Mouse (Mus musculus) hindlimb bud, embryonic 11.5 days (tissue): ENCODE measurements at regions not wholly inside any gene's neighbourhood (a gene's known extent, or its start where the extent isn't known, plus 50 kb on each side); places are given as distances from the start of the nearest gene placed in this dataset.

Experiments used
- DNase-seq: peaks from one replicate; pipeline ENCODE4 v3.0.0-alpha.2; 2012; ENCODE audit warnings: low read depth, low spot score; ENCODE audit errors: extremely low spot score

DNA sequence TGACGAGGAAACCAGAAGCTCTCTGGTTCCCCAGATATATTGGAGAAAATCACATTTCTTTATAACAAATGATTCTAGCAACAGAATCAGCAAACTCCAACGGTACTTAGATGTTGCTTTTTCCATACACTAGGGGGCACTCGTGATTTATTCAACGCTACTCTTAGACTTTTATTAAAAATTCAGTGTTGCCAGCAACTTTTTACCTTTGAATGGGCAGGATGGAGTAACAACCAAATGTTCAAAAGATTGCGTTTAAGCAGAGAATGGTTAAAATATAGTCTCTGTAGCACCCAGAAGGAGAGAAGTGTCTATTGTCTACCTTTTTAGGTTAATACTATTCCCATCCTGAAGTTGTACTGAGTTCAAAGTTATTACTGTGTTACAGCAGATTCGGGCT, 715.4 kb upstream of the Cblb start:
- DNase-seq, result peak; percentile 62

- no peak for DNase-seq
Observed at GRCm38 (mm10) chr16:51332262-51332661, 698.8 kb upstream of the Cblb start.

DNA sequence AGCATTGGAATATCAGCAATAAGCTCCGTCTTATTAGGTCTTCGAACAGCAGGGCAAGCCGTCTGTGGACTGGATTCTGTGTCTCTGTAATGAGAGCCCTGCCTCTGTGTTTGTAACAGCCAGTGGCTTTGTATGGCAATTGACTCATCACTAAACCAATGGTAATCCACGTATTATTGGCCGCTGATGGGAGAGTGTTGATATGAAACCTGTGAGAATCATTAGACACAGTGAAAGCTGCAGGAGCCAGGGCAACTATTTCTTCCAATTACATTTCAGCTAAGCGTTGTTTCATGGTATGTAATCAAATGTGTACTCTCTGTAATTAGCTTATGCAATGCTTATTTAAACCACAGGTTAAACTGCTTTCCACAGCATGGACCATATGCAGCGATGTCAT, 696.1 kb upstream of the Cblb start:
- DNase-seq, result no peak

- no peak for DNase-seq
Observed at GRCm38 (mm10) chr16:51347120-51347519, 683.9 kb upstream of the Cblb start.

- DNase-seq, result no peak
Observed at GRCm38 (mm10) chr16:51352151-51352550, 678.9 kb upstream of the Cblb start.

DNA sequence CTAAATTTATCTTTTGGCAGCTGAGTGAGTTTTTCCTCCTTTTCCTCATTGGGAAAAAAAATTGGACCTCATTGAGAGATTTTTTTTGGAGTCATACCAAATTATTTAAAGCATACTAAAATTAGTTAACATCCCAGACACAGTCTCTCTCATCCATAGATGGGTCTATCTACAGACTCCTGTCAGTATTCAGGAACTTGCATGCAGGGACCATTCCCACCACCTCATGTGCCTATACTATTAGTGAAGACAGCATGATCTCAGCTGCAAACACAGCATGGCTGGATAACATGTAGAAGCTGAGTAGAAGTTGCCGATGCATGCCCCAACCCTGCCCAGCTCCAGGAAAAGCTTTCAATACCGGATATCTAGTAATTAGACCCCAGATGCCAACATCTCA, 677.2 kb upstream of the Cblb start:
- DNase-seq, result no peak

DNA sequence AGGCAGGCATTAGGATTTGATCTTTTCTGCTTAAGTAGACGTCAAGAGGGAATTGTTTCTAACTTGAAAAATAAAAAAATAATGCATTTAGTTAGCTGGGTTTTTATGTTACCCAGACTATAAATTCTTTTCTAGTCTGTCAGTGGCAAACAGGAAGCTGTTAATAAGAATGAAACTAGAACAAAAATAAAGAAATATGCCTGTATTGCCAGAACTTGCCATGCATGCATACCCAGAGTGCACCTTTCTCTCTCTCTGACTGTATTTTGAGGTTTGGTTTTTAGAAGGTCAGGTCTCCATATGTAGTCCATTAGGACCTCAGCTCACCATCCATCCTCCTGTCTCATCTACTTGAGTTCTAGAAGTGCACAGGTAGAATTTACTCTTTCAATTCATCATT, 661.0 kb upstream of the Cblb start:
- no peak for DNase-seq

DNA sequence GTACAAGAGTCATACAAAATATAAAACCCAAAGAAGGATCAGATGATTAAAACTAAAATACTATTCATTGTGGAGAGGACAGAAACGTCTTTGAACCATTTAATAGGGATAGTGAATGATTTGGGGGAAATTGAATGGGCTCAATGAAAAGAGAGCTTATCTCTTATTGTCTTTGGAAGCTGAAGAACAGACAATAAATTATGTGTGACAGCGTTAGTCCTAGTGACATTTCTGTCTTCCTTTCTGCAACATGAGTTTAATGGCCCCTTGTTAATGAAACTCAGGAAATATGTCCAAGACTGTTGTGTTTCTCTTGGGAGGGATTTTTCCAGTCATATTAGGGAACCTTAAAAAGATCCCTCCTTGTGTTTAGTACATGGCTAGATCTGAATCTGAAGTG, 644.6 kb upstream of the Cblb start:
- no peak for DNase-seq

DNA sequence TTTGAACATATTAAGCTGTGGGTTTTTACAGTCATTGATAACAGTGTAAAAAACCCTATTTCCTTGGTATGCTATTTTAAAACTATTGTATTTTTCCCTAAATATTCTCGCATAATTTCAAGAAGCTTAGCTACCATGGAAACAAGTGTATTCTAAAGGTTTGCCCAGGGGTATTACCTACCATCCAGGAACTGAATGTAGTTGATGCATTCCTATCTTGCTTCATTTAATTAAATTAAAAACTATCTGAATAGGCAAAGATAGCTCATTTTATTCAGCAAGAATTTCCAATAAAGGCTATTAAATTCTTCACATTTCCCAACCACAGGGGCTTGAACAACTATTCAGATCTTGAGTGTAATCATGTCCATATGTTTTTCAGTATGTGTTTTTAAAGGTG, 643.5 kb upstream of the Cblb start:
- no peak for DNase-seq

GRCm38 (mm10) chr16:51393871-51394270, 637.2 kb upstream of the Cblb start:
- DNase-seq, result no peak
